In genomic region chr1:155784343-155785205, GRCm38 (mm10) we compare ENCODE assay signal across 8 mouse cellular contexts. TPM values are rescaled to one million over a fixed set of nuclear protein-coding genes. Genes with fewer than 3 reads are reported as not detected.
DNase-seq lines count a peak whose midpoint lies in the region; ATAC-seq and TF ChIP-seq lines count a peak whose summit lies in the region.

No protein-coding gene starts in this region.

- ATAC-seq in forebrain, embryonic 15.5 days (replicated peaks) = no peak; the same call in 1 of the 2 replicates
- ATAC-seq in hindbrain, embryonic 16.5 days = peak; percentile 67; the same call in 1 of the 2 replicates
- ATAC-seq in midbrain, embryonic 12.5 days (ENCODE audit: low FRiP score, low read depth) = peak; percentile 54; the same call in 1 of the 2 replicates

- peak; percentile 53 for DNase-seq in forebrain, embryonic 10.5 days (ENCODE audit: extremely low spot score, low spot score)
- peak; percentile 62 for DNase-seq in brain, embryonic 14.5 days (ENCODE audit: low read depth)
- DNase-seq in frontal cortex, postnatal 25 days (ENCODE audit: low spot score in 2 of 2) = peak; percentile 22 to 39
- peak; percentile 28 to 48 for DNase-seq in left cerebral cortex, postnatal 25 days (ENCODE audit: low spot score in 2 of 2)
- peak; percentile 64 for DNase-seq in right cerebral cortex, postnatal 4 days

- WGBS in forebrain, embryonic 10.5 days = 41% methylated on average over 19 of the region's 19 CpGs
- WGBS in forebrain, embryonic 15.5 days = 42% methylated on average over 19 of the region's 19 CpGs
- WGBS in hindbrain, embryonic 16.5 days = 39% methylated on average over 19 of the region's 19 CpGs
- 40% methylated on average over 19 of the region's 19 CpGs for WGBS in midbrain, embryonic 12.5 days

- peak; percentile 83 for TF ChIP-seq CTCF in brain, embryonic 14.5 days (IDR thresholded peaks at IDR 0.05; ENCODE audit: borderline replicate concordance, extremely low read depth, insufficient read depth, insufficient read length)

- H3K4me3 ChIP-seq in forebrain, embryonic 10.5 days = no peak overlapping the region
- no peak overlapping the region for H3K4me3 ChIP-seq in forebrain, embryonic 15.5 days
- no peak overlapping the region for H3K4me3 ChIP-seq in hindbrain, embryonic 16.5 days (ENCODE audit: low read length)
- no peak overlapping the region for H3K4me3 ChIP-seq in midbrain, embryonic 12.5 days

- intact Hi-C loops in left cerebral cortex, postnatal 25 days (cut with DNase I) = loop anchor here (1.0 kb wide), 1 partner anchor 208 kb away; no protein-coding TSS in a partner anchor

- H3K4me1 ChIP-seq in forebrain, embryonic 10.5 days = peaks cover 5% of the 10 kb centered on the region; the same call in 1 of the 2 replicates
- peaks cover under 1% of the 10 kb centered on the region; the same call in 1 of the 2 replicates for H3K4me1 ChIP-seq in forebrain, embryonic 15.5 days
- H3K4me1 ChIP-seq in hindbrain, embryonic 16.5 days (ENCODE audit: control insufficient read depth, insufficient read depth, low read depth, low read length) = no peaks in the 10 kb centered on the region
- H3K4me1 ChIP-seq in midbrain, embryonic 12.5 days = peaks cover 6% of the 10 kb centered on the region; the same call in 1 of the 2 replicates

- no peak overlapping the region for H3K4me2 ChIP-seq in forebrain, embryonic 15.5 days (replicated peaks)
- H3K4me2 ChIP-seq in hindbrain, embryonic 16.5 days (ENCODE audit: low read length) = no peak overlapping the region
- no peak overlapping the region for H3K4me2 ChIP-seq in midbrain, embryonic 12.5 days (replicated peaks)

- H3K36me3 ChIP-seq in forebrain, embryonic 10.5 days (replicated peaks) = peaks cover 58% of the 10 kb centered on the region
- peaks cover 25% of the 10 kb centered on the region for H3K36me3 ChIP-seq in forebrain, embryonic 15.5 days
- peaks cover 22% of the 10 kb centered on the region for H3K36me3 ChIP-seq in hindbrain, embryonic 16.5 days (ENCODE audit: control insufficient read depth, insufficient read depth, low read length)
- peaks cover 28% of the 10 kb centered on the region for H3K36me3 ChIP-seq in midbrain, embryonic 12.5 days

- no peaks in the 10 kb centered on the region for H3K9me3 ChIP-seq in forebrain, embryonic 10.5 days
- no peaks in the 10 kb centered on the region for H3K9me3 ChIP-seq in forebrain, embryonic 15.5 days
- no peaks in the 10 kb centered on the region for H3K9me3 ChIP-seq in hindbrain, embryonic 16.5 days (ENCODE audit: control insufficient read depth, low read length)
- no peaks in the 10 kb centered on the region for H3K9me3 ChIP-seq in midbrain, embryonic 12.5 days

- peaks cover 23% of the 10 kb centered on the region for H3K27me3 ChIP-seq in forebrain, embryonic 10.5 days (ENCODE audit: poor library complexity, severe bottlenecking)
- H3K27me3 ChIP-seq in forebrain, embryonic 15.5 days = no peaks in the 10 kb centered on the region
- H3K27me3 ChIP-seq in hindbrain, embryonic 16.5 days (replicated peaks; ENCODE audit: control insufficient read depth, insufficient read depth, low read length) = peaks cover 7% of the 10 kb centered on the region
- H3K27me3 ChIP-seq in midbrain, embryonic 12.5 days = peaks cover 71% of the 10 kb centered on the region

- H3K27ac ChIP-seq in forebrain, embryonic 10.5 days = no peak overlapping the region
- H3K27ac ChIP-seq in forebrain, embryonic 15.5 days (replicated peaks) = no peak overlapping the region
- no peak overlapping the region for H3K27ac ChIP-seq in hindbrain, embryonic 16.5 days (ENCODE audit: low read depth, low read length)
- no peak overlapping the region for H3K27ac ChIP-seq in midbrain, embryonic 12.5 days (replicated peaks)

- TF ChIP-seq POLR2A in brain, embryonic 14.5 days (IDR thresholded peaks at IDR 0.05; ENCODE audit: borderline replicate concordance, extremely low read depth, insufficient read depth, insufficient read length, poor library complexity, severe bottlenecking) = no peak

- H3K9ac ChIP-seq in forebrain, embryonic 15.5 days (replicated peaks) = no peak overlapping the region
- 0 out of 2 replicates have a peak overlapping the region, but pooled peaks have one; percentile 3 for H3K9ac ChIP-seq in hindbrain, embryonic 16.5 days (ENCODE audit: low read depth, low read length)
- H3K9ac ChIP-seq in midbrain, embryonic 12.5 days (replicated peaks) = no peak overlapping the region

RNA-seq across cellular contexts. Expression of gene Qsox1, which starts 28.1 kb away (rescaled TPM):
- 15.8 and 16.6 TPM in 2 replicates for polyA plus RNA-seq in forebrain, embryonic 10.5 days (2016; fragmentation: Nextera tagmentation; extraction: Ambion mirVana)
- polyA plus RNA-seq in forebrain, embryonic 15.5 days (2015; fragmentation: Nextera tagmentation; extraction: Ambion mirVana) = 19.8 and 21.9 TPM in 2 replicates
- polyA plus RNA-seq in brain, embryonic 14.5 days (2012; rRNA removed) = 35.0 and 36.1 TPM in 2 replicates
- 25.0 and 26.7 TPM in 2 replicates for polyA plus RNA-seq in hindbrain, embryonic 16.5 days (2015; fragmentation: Nextera tagmentation; extraction: Ambion mirVana)
- 10 to 100 TPM; 28.4 to 32.7 TPM for total RNA-seq in left cerebral cortex, postnatal 25 days (2021)
- polyA plus RNA-seq in midbrain, embryonic 12.5 days (2016; fragmentation: Nextera tagmentation; extraction: Ambion mirVana) = 18.5 and 19.8 TPM in 2 replicates

RNA-seq across cellular contexts. Expression of gene Lhx4, which starts 33.1 kb away (rescaled TPM):
- not detected in 2 replicates for polyA plus RNA-seq in forebrain, embryonic 10.5 days (2016; fragmentation: Nextera tagmentation; extraction: Ambion mirVana)
- polyA plus RNA-seq in forebrain, embryonic 15.5 days (2015; fragmentation: Nextera tagmentation; extraction: Ambion mirVana) = 0.33 TPM in 1 of 2 replicates, not detected in the other
- 0.97 and 2.7 TPM in 2 replicates for polyA plus RNA-seq in brain, embryonic 14.5 days (2012; rRNA removed)
- polyA plus RNA-seq in hindbrain, embryonic 16.5 days (2015; fragmentation: Nextera tagmentation; extraction: Ambion mirVana) = 1.7 and 2.3 TPM in 2 replicates
- not detected for total RNA-seq in left cerebral cortex, postnatal 25 days (2021)
- polyA plus RNA-seq in midbrain, embryonic 12.5 days (2016; fragmentation: Nextera tagmentation; extraction: Ambion mirVana) = 1.6 and 3.5 TPM in 2 replicates
